Mouse (Mus musculus) heart, adult 2 months (tissue): ENCODE data around the gene Cenph.

ENCODE experiments used
- CTCF ChIP-seq: fragments of 200-600 bp; IDR thresholded peaks from 2 replicates; pipeline ENCODE4 v1.8.1; 2022; ENCODE audit warnings: antibody characterized with exemption, mild to moderate bottlenecking, moderate library complexity
- POLR2A ChIP-seq: fragments of 200-500 bp; IDR thresholded peaks from 2 replicates; pipeline ENCODE4 v1.6.1; 2011; ENCODE audit warnings: mild to moderate bottlenecking, low read depth, low read length, control low read depth; ENCODE audit not compliant: insufficient read depth

DNA sequence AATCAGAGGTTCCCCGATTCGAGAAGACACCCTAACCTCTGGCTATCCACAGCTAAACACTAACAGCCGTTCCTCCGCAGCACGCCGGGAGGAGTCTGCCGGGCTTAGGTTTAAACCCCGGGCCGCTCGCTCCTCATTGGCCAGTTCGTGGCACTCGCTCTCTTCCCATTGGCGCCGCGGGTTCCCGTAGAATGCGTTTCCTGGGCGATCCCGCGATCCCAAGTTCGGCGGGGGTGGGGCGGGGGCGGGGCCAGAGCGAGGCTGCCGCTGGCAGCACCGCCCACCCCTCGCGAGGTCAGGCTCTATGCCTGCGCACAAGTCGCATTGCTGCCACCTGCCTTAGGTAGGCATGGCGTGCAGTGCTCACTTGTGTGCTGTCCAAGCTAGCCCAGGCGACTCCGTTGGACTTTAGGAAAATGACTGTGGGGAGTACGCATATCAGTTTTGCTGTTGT is 10.7 kb upstream of the Cenph start, which contains the start of gene Ccnb1:
- TF ChIP-seq POLR2A (peak; percentile 27; the same call in 1 of the 2 replicates), CTCF (peak; percentile 54)
